Mouse (Mus musculus) small intestine, adult 2 months (tissue): ENCODE data around the gene Slc4a4. TPM values are rescaled to one million over a fixed set of nuclear protein-coding genes. Genes with fewer than 3 reads are reported as not detected.

ENCODE experiments used
- H3K27ac ChIP-seq: fragments of 200-500 bp; 2 replicates; pipeline ENCODE4 v1.5.1; 2012; ENCODE audit warnings: low read depth, low read length, control low read depth, inconsistent platforms; ENCODE audit not compliant: insufficient read depth
- H3K27me3 ChIP-seq: fragments of 200-500 bp; 2 replicates; pipeline ENCODE4 v1.6.1; 2012; ENCODE audit warnings: mild to moderate bottlenecking, moderate library complexity, low read length, inconsistent platforms; ENCODE audit not compliant: control insufficient read depth, insufficient read depth
- H3K36me3 ChIP-seq: fragments of 200-500 bp; 2 replicates; pipeline ENCODE4 v1.6.1; 2012; ENCODE audit warnings: mild to moderate bottlenecking, low read length, control low read depth, inconsistent platforms; ENCODE audit not compliant: control insufficient read depth, insufficient read depth
- H3K4me1 ChIP-seq: fragments of 200-500 bp; 2 replicates; pipeline ENCODE4 v1.6.1; 2012; ENCODE audit warnings: low read length, inconsistent platforms, mixed read lengths; ENCODE audit not compliant: control insufficient read depth, insufficient read depth, insufficient read length
- H3K4me3 ChIP-seq: fragments of 200-500 bp; 2 replicates; pipeline ENCODE4 v1.5.1; 2012; ENCODE audit warnings: low read depth, mild to moderate bottlenecking, control low read depth, inconsistent platforms, low read length, moderate library complexity
- CTCF ChIP-seq: fragments of 200-500 bp; IDR thresholded peaks from 2 replicates; pipeline ENCODE4 v1.5.1; 2012; ENCODE audit warnings: low read depth, mild to moderate bottlenecking, control low read depth, inconsistent platforms, low read length, moderate library complexity, mixed read lengths; ENCODE audit not compliant: insufficient replicate concordance, insufficient read length; ENCODE audit errors: extremely low read depth
- POLR2A ChIP-seq: fragments of 200-500 bp; IDR thresholded peaks from 2 replicates; pipeline ENCODE4 v1.6.1; 2012; ENCODE audit warnings: low read depth, mild to moderate bottlenecking, control low read depth, inconsistent platforms, low read length, moderate library complexity
- WGBS: fragments of 180-500 bp; shearing (Covaris S2); methylation state at CpG from one replicate; pipeline ENCODE4 v1.1.7; 2018; 5-methylcytosine and 5-hydroxymethylcytosine counted together
- polyA plus RNA-seq: library from polyadenylated mRNA; depleted of rRNA; stranded (reverse); fragments of >200 nt; gene quantifications from 2 replicates; pipeline ENCODE4 v1.2.3, GENCODE M21; 2012

Slc4a4 gene
- polyA plus RNA-seq, 1 experiment, result 15.3 TPM

- Histone ChIP-seq H3K27me3 (no peaks in the 10 kb centered on the region), H3K4me1 (no peaks in the 10 kb centered on the region), H3K36me3 (peaks cover 16% of the 10 kb centered on the region), H3K4me3 (no peak overlapping the region), H3K27ac (no peak overlapping the region)
- 24% methylated on average over 5 of the region's 5 CpGs for WGBS
- TF ChIP-seq POLR2A (no peak), CTCF (no peak)
These were observed 157.2 kb downstream of the Slc4a4 start for GRCm38 (mm10) chr5:89043846-89044245.

GRCm38 (mm10) chr5:89044801-89045200, 158.2 kb downstream of the Slc4a4 start:
- 56% methylated on average over 5 of the region's 5 CpGs for WGBS
- Histone ChIP-seq H3K27ac (no peak overlapping the region), H3K4me3 (no peak overlapping the region), H3K27me3 (no peaks in the 10 kb centered on the region), H3K36me3 (peaks cover 12% of the 10 kb centered on the region), H3K4me1 (no peaks in the 10 kb centered on the region)
- no peak for TF ChIP-seq POLR2A

GRCm38 (mm10) chr5:89051577-89051976, 165.0 kb downstream of the Slc4a4 start:
- WGBS, result 83% methylated on average over 5 of the region's 5 CpGs
- no peak overlapping the region for H3K27ac ChIP-seq
- TF ChIP-seq POLR2A (no peak), CTCF (no peak)

GRCm38 (mm10) chr5:89052230-89052629, 165.6 kb downstream of the Slc4a4 start:
- no peaks in the 10 kb centered on the region for H3K4me1 ChIP-seq
- WGBS, result 97% methylated on average over 5 of the region's 5 CpGs
- TF ChIP-seq CTCF (no peak), POLR2A (no peak)
- no peak overlapping the region for H3K4me3 ChIP-seq
- H3K27me3 ChIP-seq, result no peaks in the 10 kb centered on the region
- H3K36me3 ChIP-seq, result peaks cover 8% of the 10 kb centered on the region; the same call in 1 of the 2 replicates
- H3K27ac ChIP-seq, result no peak overlapping the region

More at GRCm38 (mm10) chr5:89051577-89051976, 165.0 kb downstream of the Slc4a4 start:
- Histone ChIP-seq H3K4me3 (no peak overlapping the region), H3K4me1 (no peaks in the 10 kb centered on the region), H3K27me3 (no peaks in the 10 kb centered on the region), H3K36me3 (peaks cover 9% of the 10 kb centered on the region; the same call in 1 of the 2 replicates)

GRCm38 (mm10) chr5:89055656-89056055, 169.0 kb downstream of the Slc4a4 start:
- peaks cover 3% of the 10 kb centered on the region; the same call in 1 of the 2 replicates for H3K36me3 ChIP-seq
- WGBS, result 89% methylated on average over 3 of the region's 3 CpGs
- no peak for TF ChIP-seq POLR2A
- TF ChIP-seq CTCF, result no peak
- no peaks in the 10 kb centered on the region for H3K27me3 ChIP-seq
- no peak overlapping the region for H3K27ac ChIP-seq
- no peaks in the 10 kb centered on the region for H3K4me1 ChIP-seq
- no peak overlapping the region for H3K4me3 ChIP-seq

- Histone ChIP-seq H3K4me3 (no peak overlapping the region), H3K27ac (no peak overlapping the region), H3K36me3 (peaks cover 5% of the 10 kb centered on the region; the same call in 1 of the 2 replicates), H3K27me3 (no peaks in the 10 kb centered on the region), H3K4me1 (no peaks in the 10 kb centered on the region)
- WGBS, result 88% methylated on average over 2 of the region's 2 CpGs
- TF ChIP-seq CTCF, result no peak
- no peak for TF ChIP-seq POLR2A
These were observed 169.8 kb downstream of the Slc4a4 start for GRCm38 (mm10) chr5:89056370-89056769.

GRCm38 (mm10) chr5:89061097-89061496, 174.5 kb downstream of the Slc4a4 start:
- 73% methylated on average over 9 of the region's 9 CpGs for WGBS

GRCm38 (mm10) chr5:89062286-89062685, 175.7 kb downstream of the Slc4a4 start:
- Histone ChIP-seq H3K4me3 (no peak overlapping the region), H3K4me1 (no peaks in the 10 kb centered on the region), H3K36me3 (peaks cover 4% of the 10 kb centered on the region), H3K27me3 (no peaks in the 10 kb centered on the region), H3K27ac (no peak overlapping the region)
- 83% methylated on average over 5 of the region's 5 CpGs for WGBS
- no peak for TF ChIP-seq CTCF
- TF ChIP-seq POLR2A, result no peak

More at GRCm38 (mm10) chr5:89061097-89061496, 174.5 kb downstream of the Slc4a4 start:
- H3K4me1 ChIP-seq, result no peaks in the 10 kb centered on the region
- H3K27ac ChIP-seq, result no peak overlapping the region
- H3K36me3 ChIP-seq, result peaks cover 4% of the 10 kb centered on the region
- no peaks in the 10 kb centered on the region for H3K27me3 ChIP-seq
- no peak overlapping the region for H3K4me3 ChIP-seq
- TF ChIP-seq POLR2A, result no peak
- TF ChIP-seq CTCF, result no peak
